Mouse (Mus musculus): Measurements from ENCODE around the gene Hsd17b11.
"Not testable (repeated sequence)": the region's sequence is repeated elsewhere in the genome, so short reads cannot be mapped to it uniquely, and the experiment has no call there.

Gene Hsd17b11

GRCm38 (mm10) chr5:104035824-104036223 is 14.1 kb upstream of the Hsd17b11 start:
- no peak for DNase-seq (ENCODE audit: low read depth)

- no peak for DNase-seq (ENCODE audit: low read depth)
Measured at GRCm38 (mm10) chr5:104035066-104035465, 13.3 kb upstream of the Hsd17b11 start.

GRCm38 (mm10) chr5:104032434-104033097 is 10.8 kb upstream of the Hsd17b11 start:
- no peak for DNase-seq (ENCODE audit: low read depth)

- DNase-seq (ENCODE audit: low read depth): no peak
Measured at GRCm38 (mm10) chr5:104025245-104025854, 3.6 kb upstream of the Hsd17b11 start.

- no peak for DNase-seq (ENCODE audit: low read depth)
Measured at GRCm38 (mm10) chr5:104024762-104025161, 3.0 kb upstream of the Hsd17b11 start.

- not testable (repeated sequence) for DNase-seq (ENCODE audit: low read depth)
Measured at GRCm38 (mm10) chr5:104024193-104024592, 2.5 kb upstream of the Hsd17b11 start.

GRCm38 (mm10) chr5:104023289-104024020 is 1.7 kb upstream of the Hsd17b11 start:
- DNase-seq (ENCODE audit: low read depth): no peak

- DNase-seq (ENCODE audit: low read depth): no peak
Measured at GRCm38 (mm10) chr5:104022558-104022957, 839 bp upstream of the Hsd17b11 start.

GRCm38 (mm10) chr5:104011419-104011818 is 10.3 kb downstream of the Hsd17b11 start:
- DNase-seq (ENCODE audit: low read depth): no peak

GRCm38 (mm10) chr5:104010261-104010660 is 11.5 kb downstream of the Hsd17b11 start:
- DNase-seq (ENCODE audit: low read depth): no peak

GRCm38 (mm10) chr5:104009421-104009820 is 12.3 kb downstream of the Hsd17b11 start:
- DNase-seq (ENCODE audit: low read depth): no peak

- DNase-seq (ENCODE audit: low read depth): no peak
Measured at GRCm38 (mm10) chr5:104007801-104008200, 13.9 kb downstream of the Hsd17b11 start.

GRCm38 (mm10) chr5:104006811-104007210 is 14.9 kb downstream of the Hsd17b11 start:
- DNase-seq (ENCODE audit: low read depth): no peak

- DNase-seq (ENCODE audit: low read depth): no peak
Measured at GRCm38 (mm10) chr5:104003955-104004354, 17.8 kb downstream of the Hsd17b11 start.

- DNase-seq (ENCODE audit: low read depth): no peak
Measured at GRCm38 (mm10) chr5:104003256-104003931, 18.3 kb downstream of the Hsd17b11 start.

- no peak for DNase-seq (ENCODE audit: low read depth)
Measured at GRCm38 (mm10) chr5:104002549-104003255, 19.0 kb downstream of the Hsd17b11 start.

GRCm38 (mm10) chr5:103999738-104000137 is 22.0 kb downstream of the Hsd17b11 start:
- peak; percentile 84 for DNase-seq (ENCODE audit: low read depth)

GRCm38 (mm10) chr5:103998739-103999138 is 23.0 kb downstream of the Hsd17b11 start:
- DNase-seq (ENCODE audit: low read depth): no peak

GRCm38 (mm10) chr5:103995181-103995580 is 26.5 kb downstream of the Hsd17b11 start:
- peak; percentile 51 for DNase-seq (ENCODE audit: low read depth)

GRCm38 (mm10) chr5:103994669-103995068 is 27.1 kb downstream of the Hsd17b11 start:
- DNase-seq (ENCODE audit: low read depth): no peak

- DNase-seq (ENCODE audit: low read depth): peak; percentile 43
Measured at GRCm38 (mm10) chr5:103993601-103994000, 28.1 kb downstream of the Hsd17b11 start.

- DNase-seq (ENCODE audit: low read depth): no peak
Measured at GRCm38 (mm10) chr5:103992831-103993230, 28.9 kb downstream of the Hsd17b11 start.
